Mouse (Mus musculus) hindbrain, embryonic 10.5 days (tissue): ENCODE measurements around the gene Gjc1. TPM values are rescaled to one million over a fixed set of nuclear protein-coding genes. Genes with fewer than 3 reads are reported as not detected.

Source experiments
- polyA plus RNA-seq: library from polyadenylated mRNA; unstranded; fragments of >200 nt; fragmentation: Nextera tagmentation; extraction: Ambion mirVana; gene quantifications from 2 replicates; pipeline ENCODE4 v1.2.1, GENCODE M21; 2016

Gene Gjc1
- polyA plus RNA-seq, 1 experiment from 2014 or later, result 71.1 TPM

Other genes with a start within 250 kb of the Gjc1 start
- 9.0 and 9.1 TPM in 2 replicates for gene Gm11627, start 240.2 kb downstream of the Gjc1 start, polyA plus RNA-seq
- 31.8 and 36.9 TPM in 2 replicates for gene Fzd2, start 215.3 kb downstream of the Gjc1 start, polyA plus RNA-seq
- gene Meioc, start 156.0 kb downstream of the Gjc1 start, polyA plus RNA-seq, result 0.17 and 0.57 TPM in 2 replicates
- gene Ccdc43, start 121.9 kb downstream of the Gjc1 start, polyA plus RNA-seq, result 40.7 and 53.2 TPM in 2 replicates
- gene Adam11, start 58.3 kb downstream of the Gjc1 start, polyA plus RNA-seq, result 14.6 and 22.6 TPM in 2 replicates
- gene Higd1b, start 16.1 kb upstream of the Gjc1 start, polyA plus RNA-seq, result not detected in 2 replicates
- gene Eftud2, start 61.3 kb upstream of the Gjc1 start, polyA plus RNA-seq, result 290 and 328 TPM in 2 replicates
- gene Ccdc103, start 61.5 kb upstream of the Gjc1 start, polyA plus RNA-seq, result 1.9 and 2.2 TPM in 2 replicates
- gene Fam187a, start 65.5 kb upstream of the Gjc1 start, polyA plus RNA-seq, result not detected in 2 replicates
- 0.17 TPM in 1 of 2 replicates, not detected in the other for gene Gfap, start 81.2 kb upstream of the Gjc1 start, polyA plus RNA-seq
- gene Kif18b, start 105.4 kb upstream of the Gjc1 start, polyA plus RNA-seq, result 11.6 and 12.2 TPM in 2 replicates
- gene C1ql1, start 127.0 kb upstream of the Gjc1 start, polyA plus RNA-seq, result 4.4 and 11.5 TPM in 2 replicates
- gene Nmt1, start 208.5 kb upstream of the Gjc1 start, polyA plus RNA-seq, result 47.1 and 55.6 TPM in 2 replicates
- gene Dcakd, start 208.6 kb upstream of the Gjc1 start, polyA plus RNA-seq, result 272 and 276 TPM in 2 replicates